Mouse (Mus musculus): Measurements from ENCODE around the gene Phf21b. TPM values are rescaled to one million over a fixed set of nuclear protein-coding genes. Genes with fewer than 3 reads are reported as not detected.
A peak's percentile ranks its signal among the peaks of the same experiment; 100 is the strongest.
"Not testable (repeated sequence)": the region's sequence is repeated elsewhere in the genome, so short reads cannot be mapped to it uniquely, and the experiment has no call there.

The Phf21b gene
- polyA plus RNA-seq, 1 experiment: 5.1 TPM

- Histone ChIP-seq H3K4me3 (ENCODE audit: low read depth, low read length) (no peak overlapping the region), H3K4me1 (ENCODE audit: control insufficient read depth, insufficient read depth, insufficient read length, low read length) (no peaks in the 10 kb centered on the region), H3K27ac (ENCODE audit: insufficient read depth, low read depth, low read length) (no peak overlapping the region), H3K27me3 (ENCODE audit: control insufficient read depth, insufficient read depth, low read length) (no peaks in the 10 kb centered on the region), H3K36me3 (ENCODE audit: control insufficient read depth, insufficient read depth, low read length) (no peaks in the 10 kb centered on the region)
- TF ChIP-seq CTCF (IDR thresholded peaks at IDR 0.05; ENCODE audit: extremely low read depth, insufficient read length, insufficient replicate concordance, low read depth, low read length): no peak
- TF ChIP-seq POLR2A (IDR thresholded peaks at IDR 0.05; ENCODE audit: low read depth, low read length): no peak
- 60% methylated on average over 5 of the region's 5 CpGs for WGBS
Observed at GRCm38 (mm10) chr15:84778587-84778986, 77.3 kb downstream of the Phf21b start.

DNA sequence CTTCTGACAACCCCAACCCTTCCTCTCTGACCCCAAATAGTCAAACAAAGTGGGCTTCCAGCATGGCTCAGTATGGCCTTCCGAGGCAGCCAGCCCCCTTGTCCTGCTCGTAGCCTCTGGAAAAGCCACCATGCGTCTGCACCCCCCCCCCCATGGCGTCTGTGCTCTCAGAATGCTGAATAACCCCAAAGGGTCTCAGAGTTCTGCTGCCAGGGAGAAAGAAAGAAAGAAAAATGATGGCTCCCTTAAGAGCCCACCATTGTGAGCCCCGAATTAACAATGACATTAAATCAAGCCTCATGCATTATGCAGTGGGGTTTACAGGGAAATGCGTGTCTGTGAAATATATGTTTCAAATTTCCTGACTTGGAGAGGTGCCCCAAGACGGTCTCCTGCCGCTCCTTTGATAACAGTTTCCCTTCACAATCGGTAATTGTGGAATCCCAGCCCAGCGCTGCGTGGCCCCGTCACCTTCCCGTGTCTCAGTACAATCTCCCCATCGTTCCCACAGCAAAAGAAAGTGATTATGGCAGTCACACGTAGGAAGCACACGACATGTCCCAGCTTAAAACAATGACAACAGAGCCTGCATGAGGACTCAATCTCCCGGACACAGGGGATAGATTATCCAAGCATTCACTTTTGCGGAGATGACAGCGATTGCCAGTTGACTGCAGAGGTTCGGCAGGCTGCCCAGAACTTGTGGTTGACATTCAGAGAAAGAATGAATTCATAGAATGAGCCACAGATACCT is 80.3 kb downstream of the Phf21b start:
- WGBS: 59% methylated on average over 20 of the region's 20 CpGs
- Histone ChIP-seq H3K27ac (ENCODE audit: insufficient read depth, low read depth, low read length) (no peak overlapping the region), H3K4me3 (ENCODE audit: low read depth, low read length) (no peak overlapping the region), H3K4me1 (ENCODE audit: control insufficient read depth, insufficient read depth, insufficient read length, low read length) (no peaks in the 10 kb centered on the region), H3K27me3 (ENCODE audit: control insufficient read depth, insufficient read depth, low read length) (no peaks in the 10 kb centered on the region), H3K36me3 (ENCODE audit: control insufficient read depth, insufficient read depth, low read length) (no peaks in the 10 kb centered on the region)
- no peak for TF ChIP-seq CTCF (IDR thresholded peaks at IDR 0.05; ENCODE audit: extremely low read depth, insufficient read length, insufficient replicate concordance, low read depth, low read length)

DNA sequence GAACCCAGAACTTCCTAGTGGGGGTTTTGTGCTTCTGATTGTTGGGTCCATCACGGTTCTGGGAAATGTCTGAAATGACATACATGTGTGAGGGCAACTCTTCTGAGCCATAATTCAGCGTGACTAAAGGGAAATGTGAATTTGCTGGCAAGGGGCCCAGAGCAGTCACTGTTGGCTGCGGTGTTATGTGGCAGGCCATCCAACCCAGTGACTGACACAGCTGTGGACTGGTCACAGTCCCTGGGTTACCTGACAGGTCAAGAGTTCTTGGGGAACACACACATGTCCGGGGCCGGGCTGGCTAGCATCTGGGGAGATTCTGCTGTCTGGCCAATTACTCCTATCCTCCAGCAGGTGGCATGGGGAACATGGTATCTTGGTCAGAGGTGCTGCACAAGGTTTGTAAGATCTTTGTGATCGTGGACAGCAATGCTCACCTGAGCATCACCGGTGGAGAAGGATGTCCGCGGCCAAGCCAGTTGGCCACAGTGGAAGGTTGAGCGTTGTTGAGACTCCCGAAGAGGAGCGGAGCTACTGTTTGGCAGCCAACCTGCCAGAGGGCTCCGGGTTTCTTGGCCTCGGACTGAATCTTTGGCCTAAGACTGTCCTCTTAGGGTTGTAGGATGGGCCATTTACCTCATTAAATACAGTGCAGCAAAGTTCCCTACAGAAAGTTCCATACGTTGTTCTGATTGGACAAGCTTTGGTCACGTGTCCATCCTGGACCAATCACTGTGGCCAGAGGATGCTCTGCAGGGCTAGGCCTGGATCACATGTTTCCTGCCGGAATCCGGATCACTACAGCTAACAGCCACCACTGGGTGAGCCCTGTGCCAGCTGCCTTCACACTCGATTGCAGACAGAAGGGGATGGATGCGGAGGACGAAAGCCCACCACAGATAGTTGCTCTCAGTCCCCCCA is 83.4 kb downstream of the Phf21b start:
- no peaks in the 10 kb centered on the region for H3K27me3 ChIP-seq (ENCODE audit: control insufficient read depth, insufficient read depth, low read length)
- H3K27ac ChIP-seq (ENCODE audit: insufficient read depth, low read depth, low read length): no peak overlapping the region
- WGBS: 73% methylated on average over 21 of the region's 21 CpGs
- H3K4me3 ChIP-seq (ENCODE audit: low read depth, low read length): no peak overlapping the region
- H3K4me1 ChIP-seq (ENCODE audit: control insufficient read depth, insufficient read depth, insufficient read length, low read length): no peaks in the 10 kb centered on the region
- H3K36me3 ChIP-seq (ENCODE audit: control insufficient read depth, insufficient read depth, low read length): no peaks in the 10 kb centered on the region
- TF ChIP-seq CTCF (IDR thresholded peaks at IDR 0.05; ENCODE audit: extremely low read depth, insufficient read length, insufficient replicate concordance, low read depth, low read length): peak; percentile 35; the same call in 1 of the 2 replicates
- TF ChIP-seq POLR2A (IDR thresholded peaks at IDR 0.05; ENCODE audit: low read depth, low read length): no peak

DNA sequence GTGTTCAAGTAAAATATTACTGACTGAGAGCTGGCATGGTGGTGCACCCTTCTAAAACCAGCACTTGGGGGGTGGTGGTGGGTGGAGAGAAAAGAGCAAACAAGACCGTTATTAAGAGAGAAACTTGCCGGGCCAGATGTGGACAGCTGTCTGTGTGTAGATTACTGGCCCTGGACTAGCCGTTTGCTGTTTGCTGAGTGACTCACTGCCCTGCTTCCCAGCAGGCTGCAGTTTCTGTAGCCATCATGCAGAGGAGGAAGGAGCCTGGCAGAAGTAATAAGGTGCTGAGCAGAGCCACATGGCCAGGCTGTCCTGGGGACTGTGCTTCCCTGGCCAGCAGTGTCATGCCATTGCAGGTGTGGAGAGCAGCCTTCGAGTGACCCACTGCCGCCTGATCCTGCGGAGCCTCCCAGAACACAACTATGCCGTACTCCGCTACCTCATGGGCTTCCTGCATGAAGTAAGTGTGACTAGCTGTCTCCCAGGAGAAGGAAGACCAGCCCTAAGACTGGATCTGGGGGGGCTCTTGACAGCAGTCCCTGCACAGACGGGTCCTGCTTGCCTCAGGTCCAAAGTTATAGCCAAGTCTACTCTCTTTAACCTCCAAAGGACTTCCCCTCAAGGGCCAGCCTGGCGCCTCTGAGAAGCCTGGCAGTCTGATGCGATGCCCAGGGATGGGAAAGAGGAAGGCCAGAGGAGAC is 86.1 kb downstream of the Phf21b start:
- no peaks in the 10 kb centered on the region for H3K4me1 ChIP-seq (ENCODE audit: control insufficient read depth, insufficient read depth, insufficient read length, low read length)
- H3K27ac ChIP-seq (ENCODE audit: insufficient read depth, low read depth, low read length): no peak overlapping the region
- TF ChIP-seq POLR2A (IDR thresholded peaks at IDR 0.05; ENCODE audit: low read depth, low read length) (no peak), CTCF (IDR thresholded peaks at IDR 0.05; ENCODE audit: extremely low read depth, insufficient read length, insufficient replicate concordance, low read depth, low read length) (no peak)
- WGBS: 65% methylated on average over 11 of the region's 11 CpGs
- H3K4me3 ChIP-seq (ENCODE audit: low read depth, low read length): no peak overlapping the region
- H3K27me3 ChIP-seq (ENCODE audit: control insufficient read depth, insufficient read depth, low read length): no peaks in the 10 kb centered on the region
- H3K36me3 ChIP-seq (ENCODE audit: control insufficient read depth, insufficient read depth, low read length): no peaks in the 10 kb centered on the region

DNA sequence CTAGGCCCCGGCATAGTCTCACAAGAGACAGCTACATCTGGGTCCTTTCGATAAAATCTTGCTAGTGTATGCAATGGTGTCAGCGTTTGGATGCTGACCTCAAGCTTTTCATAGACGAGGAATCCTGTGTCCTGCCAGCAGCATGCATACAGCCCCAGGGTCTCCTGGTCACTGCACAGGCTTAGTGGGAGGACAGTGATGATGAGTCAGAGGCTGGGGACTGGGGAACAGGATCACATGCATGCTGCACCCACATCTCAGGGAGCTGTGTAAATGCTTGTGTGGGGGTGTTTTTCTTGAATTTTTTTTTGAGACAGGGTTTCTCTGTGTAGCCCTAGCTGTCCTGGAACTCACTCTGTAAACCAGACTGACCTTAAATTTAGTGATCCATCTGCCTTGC is 87.3 kb downstream of the Phf21b start:
- H3K4me3 ChIP-seq (ENCODE audit: low read depth, low read length); H3K36me3 ChIP-seq (ENCODE audit: control insufficient read depth, insufficient read depth, low read length); H3K27me3 ChIP-seq (ENCODE audit: control insufficient read depth, insufficient read depth, low read length); H3K4me1 ChIP-seq (ENCODE audit: control insufficient read depth, insufficient read depth, insufficient read length, low read length); H3K27ac ChIP-seq (ENCODE audit: insufficient read depth, low read depth, low read length): not testable (repeated sequence)
- 92% methylated on average over 4 of the region's 4 CpGs for WGBS

GRCm38 (mm10) chr15:84766621-84767020 is 89.2 kb downstream of the Phf21b start:
- WGBS: 62% methylated on average over 10 of the region's 10 CpGs
- Histone ChIP-seq H3K4me1 (ENCODE audit: control insufficient read depth, insufficient read depth, insufficient read length, low read length) (no peaks in the 10 kb centered on the region), H3K27me3 (ENCODE audit: control insufficient read depth, insufficient read depth, low read length) (no peaks in the 10 kb centered on the region), H3K36me3 (ENCODE audit: control insufficient read depth, insufficient read depth, low read length) (no peaks in the 10 kb centered on the region), H3K4me3 (ENCODE audit: low read depth, low read length) (no peak overlapping the region), H3K27ac (ENCODE audit: insufficient read depth, low read depth, low read length) (no peak overlapping the region)
- TF ChIP-seq POLR2A (IDR thresholded peaks at IDR 0.05; ENCODE audit: low read depth, low read length) (no peak), CTCF (IDR thresholded peaks at IDR 0.05; ENCODE audit: extremely low read depth, insufficient read length, insufficient replicate concordance, low read depth, low read length) (no peak)

GRCm38 (mm10) chr15:84763423-84763812 is 92.4 kb downstream of the Phf21b start:
- WGBS: 71% methylated on average over 7 of the region's 7 CpGs
- no peak overlapping the region for H3K4me3 ChIP-seq (ENCODE audit: low read depth, low read length)
- no peaks in the 10 kb centered on the region for H3K4me1 ChIP-seq (ENCODE audit: control insufficient read depth, insufficient read depth, insufficient read length, low read length)
- no peaks in the 10 kb centered on the region for H3K36me3 ChIP-seq (ENCODE audit: control insufficient read depth, insufficient read depth, low read length)
- H3K27me3 ChIP-seq (ENCODE audit: control insufficient read depth, insufficient read depth, low read length): no peaks in the 10 kb centered on the region
- H3K27ac ChIP-seq (ENCODE audit: insufficient read depth, low read depth, low read length): no peak overlapping the region
- TF ChIP-seq POLR2A (IDR thresholded peaks at IDR 0.05; ENCODE audit: low read depth, low read length) (no peak), CTCF (IDR thresholded peaks at IDR 0.05; ENCODE audit: extremely low read depth, insufficient read length, insufficient replicate concordance, low read depth, low read length) (no peak)

Measured in small intestine, adult 2 months (tissue).